Mouse (Mus musculus): Measurements from ENCODE around the gene Nmd3. TPM values are rescaled to one million over a fixed set of nuclear protein-coding genes. Genes with fewer than 3 reads are reported as not detected.

The Nmd3 gene
- polyA plus RNA-seq, 1 experiment, result 60.4 TPM

DNA sequence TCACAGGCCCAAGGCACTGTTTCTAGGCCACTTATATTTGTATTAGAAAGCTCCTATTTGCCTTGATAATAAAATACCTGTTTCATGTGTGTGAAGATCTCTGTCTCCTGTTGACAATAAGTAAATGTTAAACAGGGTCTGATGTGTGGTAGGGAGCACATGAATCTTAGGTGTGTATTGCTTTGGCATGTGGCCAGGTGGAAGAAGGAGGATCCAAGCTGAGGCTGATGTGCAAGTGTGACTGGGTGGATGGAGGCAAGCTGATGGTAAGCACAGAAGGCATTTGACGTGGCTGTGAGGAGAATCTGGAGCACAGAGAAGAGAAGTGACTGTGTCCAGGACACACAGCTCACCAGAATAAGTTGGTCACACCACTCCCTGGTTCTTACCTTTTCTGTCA, 77.3 kb downstream of the Nmd3 start:
- no peak overlapping the region for H3K27ac ChIP-seq (replicated peaks; ENCODE audit: low read depth, low read length)
- H3K4me1 ChIP-seq (ENCODE audit: control insufficient read depth, insufficient read depth, insufficient read length, low read length), result no peaks in the 10 kb centered on the region
- H3K4me3 ChIP-seq (ENCODE audit: insufficient read depth, low read depth, low read length), result no peak overlapping the region

DNA sequence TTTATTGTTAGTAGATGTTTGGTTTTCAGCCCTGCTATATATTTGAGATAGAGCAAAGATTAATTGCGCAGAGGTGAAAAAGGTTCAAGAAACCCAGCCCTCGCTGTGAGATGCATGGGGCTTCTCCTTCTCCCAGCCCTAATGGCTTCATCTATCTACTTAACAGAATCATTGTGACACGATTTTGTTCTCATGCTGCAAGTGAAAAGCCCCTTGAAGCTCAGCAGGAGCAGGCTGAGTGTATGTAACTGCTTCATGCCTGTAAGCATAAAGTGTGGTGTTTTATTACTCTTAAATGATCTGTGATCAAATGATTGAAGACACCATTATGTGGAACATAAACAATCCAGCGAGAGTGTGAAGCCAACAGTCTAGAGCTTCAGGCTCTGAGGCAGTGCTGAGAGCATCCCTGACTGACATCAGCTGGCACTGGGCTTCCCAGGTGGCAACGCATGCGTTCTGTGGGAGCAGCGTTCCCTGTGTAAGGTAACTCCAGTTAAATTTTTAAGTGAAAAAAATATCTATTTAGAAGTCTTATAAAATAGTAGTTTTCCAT, 79.1 kb downstream of the Nmd3 start:
- Histone ChIP-seq H3K4me3 (ENCODE audit: insufficient read depth, low read depth, low read length) (no peak overlapping the region), H3K4me1 (ENCODE audit: control insufficient read depth, insufficient read depth, insufficient read length, low read length) (no peaks in the 10 kb centered on the region)

DNA sequence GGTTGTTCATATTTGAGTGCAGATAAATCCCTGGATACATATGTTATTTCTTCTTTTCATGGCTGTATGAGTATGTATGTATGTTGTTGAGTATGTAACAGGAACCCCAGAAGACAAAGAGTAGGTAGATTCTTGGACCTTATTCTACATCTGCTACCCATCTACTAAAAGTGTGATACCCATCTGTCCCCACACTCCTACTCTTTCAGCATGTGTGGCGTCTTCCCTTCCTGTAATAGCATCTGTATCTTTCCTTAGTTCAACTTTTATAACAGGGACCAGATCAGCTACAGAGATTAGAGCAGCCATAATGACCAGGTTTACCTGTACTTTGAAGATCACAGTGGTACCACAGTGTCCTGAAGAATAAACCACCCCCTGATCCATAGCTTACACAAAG, 81.4 kb downstream of the Nmd3 start:
- H3K4me1 ChIP-seq (ENCODE audit: control insufficient read depth, insufficient read depth, insufficient read length, low read length), result no peaks in the 10 kb centered on the region
- no peak overlapping the region for H3K27ac ChIP-seq (replicated peaks; ENCODE audit: low read depth, low read length)
- H3K4me3 ChIP-seq (ENCODE audit: insufficient read depth, low read depth, low read length), result no peak overlapping the region

More for the DNA sequence above, 79.1 kb downstream of the Nmd3 start:
- H3K27ac ChIP-seq (replicated peaks; ENCODE audit: low read depth, low read length), result no peak overlapping the region

Other genes starting within 250 kb of the Nmd3 start
- gene B3galnt1, start 123.0 kb upstream of the Nmd3 start, polyA plus RNA-seq (2012; ENCODE audit: insufficient read depth, insufficient read length, missing spikeins), result 6.9 and 8.8 TPM in 2 replicates
- gene Sptssb, start 138.0 kb downstream of the Nmd3 start, polyA plus RNA-seq (2012; ENCODE audit: insufficient read depth, insufficient read length, missing spikeins), result not detected in 2 replicates

Measured in brown adipose tissue, adult 24 weeks (tissue).